Mouse (Mus musculus) erythroblast, embryonic 14.5 days (primary cell): ENCODE measurements at regions not wholly inside any gene's neighbourhood (a gene's known extent, or its start where the extent isn't known, plus 50 kb on each side); places are given as distances from the start of the nearest gene placed in this dataset.

ENCODE experiments used
- H3K27me3 ChIP-seq: 2 replicates; pipeline ENCODE4 v1.6.1; 2012; ENCODE audit warnings: inconsistent platforms; ENCODE audit not compliant: control insufficient read depth
- H3K36me3 ChIP-seq: 2 replicates; pipeline ENCODE4 v1.6.1; 2012; ENCODE audit warnings: mild to moderate bottlenecking, inconsistent platforms; ENCODE audit not compliant: control insufficient read depth
- H3K4me1 ChIP-seq: 2 replicates; pipeline ENCODE4 v1.6.1; 2012; ENCODE audit warnings: inconsistent platforms; ENCODE audit not compliant: control insufficient read depth
- H3K4me3 ChIP-seq: replicated peaks from 2 replicates; pipeline ENCODE3; 2012; ENCODE audit warnings: moderate library complexity, mild to moderate bottlenecking, inconsistent platforms
- H3K9me3 ChIP-seq: 2 replicates; pipeline ENCODE4 v1.6.1; 2012; ENCODE audit warnings: low read length, inconsistent platforms, mixed read lengths; ENCODE audit not compliant: control insufficient read depth
- GATA1 ChIP-seq: IDR thresholded peaks from 2 replicates; pipeline ENCODE4 v1.6.1; 2012; ENCODE audit warnings: low read length, inconsistent platforms, mixed read lengths
- TAL1 ChIP-seq: IDR thresholded peaks from 3 replicates; pipeline ENCODE4 v1.6.1; 2012; ENCODE audit warnings: low read length, inconsistent platforms, mixed read lengths

- H3K9me3 ChIP-seq, result no peaks in the 10 kb centered on the region
- H3K36me3 ChIP-seq, result no peaks in the 10 kb centered on the region
- TF ChIP-seq TAL1 (no peak), GATA1 (no peak)
- H3K27me3 ChIP-seq, result no peaks in the 10 kb centered on the region
- no peaks in the 10 kb centered on the region for H3K4me1 ChIP-seq
- no peak overlapping the region for H3K4me3 ChIP-seq
Observed at GRCm38 (mm10) chr6:51060848-51061535, 371.5 kb upstream of the Nfe2l3 start.

GRCm38 (mm10) chr6:51065156-51065555 is 367.3 kb upstream of the Nfe2l3 start:
- H3K36me3 ChIP-seq, result no peaks in the 10 kb centered on the region
- no peak overlapping the region for H3K4me3 ChIP-seq

GRCm38 (mm10) chr6:51067332-51067731 is 365.1 kb upstream of the Nfe2l3 start:
- H3K9me3 ChIP-seq, result no peaks in the 10 kb centered on the region
- H3K36me3 ChIP-seq, result no peaks in the 10 kb centered on the region
- no peaks in the 10 kb centered on the region for H3K4me1 ChIP-seq
- H3K4me3 ChIP-seq, result no peak overlapping the region
- TF ChIP-seq GATA1, result no peak
- TF ChIP-seq TAL1, result no peak
- H3K27me3 ChIP-seq, result no peaks in the 10 kb centered on the region

More at GRCm38 (mm10) chr6:51065156-51065555, 367.3 kb upstream of the Nfe2l3 start:
- H3K27me3 ChIP-seq, result no peaks in the 10 kb centered on the region
- H3K9me3 ChIP-seq, result no peaks in the 10 kb centered on the region
- TF ChIP-seq TAL1 (no peak), GATA1 (no peak)
- H3K4me1 ChIP-seq, result no peaks in the 10 kb centered on the region

GRCm38 (mm10) chr6:51069945-51070344 is 362.5 kb upstream of the Nfe2l3 start:
- no peak overlapping the region for H3K4me3 ChIP-seq
- H3K4me1 ChIP-seq, result no peaks in the 10 kb centered on the region
- H3K36me3 ChIP-seq, result no peaks in the 10 kb centered on the region
- TF ChIP-seq TAL1 (no peak), GATA1 (no peak)
- no peaks in the 10 kb centered on the region for H3K9me3 ChIP-seq
- no peaks in the 10 kb centered on the region for H3K27me3 ChIP-seq

GRCm38 (mm10) chr6:51071243-51071642 is 361.2 kb upstream of the Nfe2l3 start:
- TF ChIP-seq GATA1 (no peak), TAL1 (no peak)
- H3K27me3 ChIP-seq, result no peaks in the 10 kb centered on the region
- H3K4me3 ChIP-seq, result no peak overlapping the region
- H3K4me1 ChIP-seq, result no peaks in the 10 kb centered on the region
- no peaks in the 10 kb centered on the region for H3K36me3 ChIP-seq
- H3K9me3 ChIP-seq, result no peaks in the 10 kb centered on the region

GRCm38 (mm10) chr6:51075026-51075425 is 357.4 kb upstream of the Nfe2l3 start:
- H3K9me3 ChIP-seq, result no peaks in the 10 kb centered on the region

GRCm38 (mm10) chr6:51076861-51077768 is 355.4 kb upstream of the Nfe2l3 start:
- no peak overlapping the region for H3K4me3 ChIP-seq
- no peak for TF ChIP-seq TAL1
- TF ChIP-seq GATA1, result no peak
- no peaks in the 10 kb centered on the region for H3K36me3 ChIP-seq
- no peaks in the 10 kb centered on the region for H3K9me3 ChIP-seq
- H3K4me1 ChIP-seq, result no peaks in the 10 kb centered on the region
- no peaks in the 10 kb centered on the region for H3K27me3 ChIP-seq

More at GRCm38 (mm10) chr6:51075026-51075425, 357.4 kb upstream of the Nfe2l3 start:
- no peak for TF ChIP-seq GATA1
- no peak for TF ChIP-seq TAL1
- Histone ChIP-seq H3K36me3 (no peaks in the 10 kb centered on the region), H3K27me3 (no peaks in the 10 kb centered on the region), H3K4me1 (no peaks in the 10 kb centered on the region), H3K4me3 (no peak overlapping the region)

- TF ChIP-seq TAL1, result no peak
- H3K4me3 ChIP-seq, result no peak overlapping the region
- H3K36me3 ChIP-seq, result no peaks in the 10 kb centered on the region
- no peaks in the 10 kb centered on the region for H3K9me3 ChIP-seq
- no peaks in the 10 kb centered on the region for H3K4me1 ChIP-seq
- no peaks in the 10 kb centered on the region for H3K27me3 ChIP-seq
Observed at GRCm38 (mm10) chr6:51077769-51078096, 354.7 kb upstream of the Nfe2l3 start.

GRCm38 (mm10) chr6:51078353-51078966 is 354.0 kb upstream of the Nfe2l3 start:
- TF ChIP-seq GATA1 (no peak), TAL1 (no peak)
- no peaks in the 10 kb centered on the region for H3K9me3 ChIP-seq
- H3K27me3 ChIP-seq, result no peaks in the 10 kb centered on the region
- no peaks in the 10 kb centered on the region for H3K4me1 ChIP-seq
- H3K4me3 ChIP-seq, result no peak overlapping the region
- H3K36me3 ChIP-seq, result no peaks in the 10 kb centered on the region
